Mouse (Mus musculus) left cerebral cortex, adult 2 months (tissue): Measurements from ENCODE around the gene Ppp1cc. TPM values are rescaled to one million over a fixed set of nuclear protein-coding genes. Genes with fewer than 3 reads are reported as not detected.
A peak's percentile ranks its signal among the peaks of the same experiment; 100 is the strongest.
"Not testable (repeated sequence)": the region's sequence is repeated elsewhere in the genome, so short reads cannot be mapped to it uniquely, and the experiment has no call there.

Source experiments
- DNase-seq, 2 experiments: peaks; one replicate each; pipeline ENCODE4 v3.0.0; 2021 to 2022; ENCODE audit warnings: low spot score in 2 of 2, mixed read lengths in 1 of 2; ENCODE audit errors: extremely low spot score in 1 of 2
- H3K27ac ChIP-seq: fragments of 200-600 bp; 2 replicates; pipeline ENCODE4 v1.8.1; 2022
- H3K4me3 ChIP-seq: fragments of 200-600 bp; 2 replicates; pipeline ENCODE4 v1.8.1; 2022
- CTCF ChIP-seq: fragments of 200-600 bp; IDR thresholded peaks from 2 replicates; pipeline ENCODE4 v1.8.1; 2022; ENCODE audit warnings: antibody characterized with exemption, mild to moderate bottlenecking, moderate library complexity
- intact Hi-C: fragments of 180-260 bp; cut with DNase I; formaldehyde crosslinking; loops from one replicate; pipeline ENCODE4 v1.15.1; 2025
- total RNA-seq, 2 experiments: library from RNA; stranded (reverse); gene quantifications; 2 replicates each; pipeline ENCODE4 v1.2.3; 2021

The Ppp1cc gene
- total RNA-seq, 2 experiments from 2014 or later = 176 to 195 TPM

DNA sequence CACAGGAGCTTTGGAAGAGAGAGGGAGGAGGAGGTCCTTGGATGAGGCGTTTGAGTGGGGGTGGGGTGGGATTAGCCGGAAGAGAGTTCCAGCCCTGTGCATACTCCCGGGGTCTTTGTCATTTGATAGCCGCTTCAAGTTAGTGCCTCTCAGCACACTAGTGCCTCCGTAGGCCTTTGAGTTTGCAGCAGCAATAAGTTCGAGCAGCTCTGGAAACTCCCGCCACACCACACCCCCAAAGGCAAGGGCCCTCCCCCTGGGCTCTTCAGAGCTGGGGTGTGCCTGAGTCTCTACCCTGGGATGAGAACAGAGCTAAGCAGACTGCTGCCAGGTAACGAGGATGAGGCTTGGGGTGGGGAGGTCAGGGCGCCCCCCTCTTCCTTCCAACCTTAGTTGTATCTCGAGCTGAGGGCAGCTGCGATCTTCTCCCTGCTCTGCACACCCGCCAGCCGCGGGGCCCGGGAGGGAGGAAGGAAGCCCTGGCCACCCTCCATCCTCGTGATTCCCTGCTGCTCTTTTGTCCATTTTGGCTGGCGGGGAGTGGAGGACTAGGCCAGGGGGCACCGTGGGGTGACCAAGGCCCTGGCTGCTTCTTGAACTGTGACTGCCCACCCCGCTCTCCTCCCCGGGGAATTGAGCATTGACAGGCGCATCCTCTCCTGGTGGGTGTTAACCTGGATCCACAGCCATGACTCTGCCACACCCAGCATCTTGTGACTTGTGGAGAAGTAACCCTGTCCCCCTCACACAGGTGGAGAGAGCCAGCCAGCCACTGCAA lies 51.7 kb downstream of the Ppp1cc start:
- H3K4me3 ChIP-seq = no peak overlapping the region
- intact Hi-C loops = no loop called here
- peak in 1 of 2 experiments; percentile 26 for DNase-seq
- no peak overlapping the region for H3K27ac ChIP-seq
- no peak for TF ChIP-seq CTCF

DNA sequence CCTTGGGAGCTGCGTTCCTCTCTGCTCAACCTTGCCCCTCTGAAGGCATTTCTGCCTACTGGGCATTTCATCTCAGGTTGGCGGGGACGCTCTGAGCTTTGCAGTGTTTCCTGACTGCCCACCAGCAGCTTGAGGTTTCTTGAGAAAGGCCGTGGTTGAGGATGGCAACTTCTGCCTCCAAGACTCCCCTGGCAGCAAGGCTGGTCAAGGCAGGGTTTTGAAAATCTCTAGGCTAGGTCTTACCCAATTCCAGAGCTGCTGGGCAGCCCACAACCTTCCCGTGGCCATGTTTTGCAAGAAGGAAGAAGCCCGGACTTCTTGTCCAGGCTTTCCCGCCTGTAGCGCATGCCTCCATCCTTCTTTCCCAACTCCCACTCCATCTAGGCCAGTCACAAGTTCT lies 52.8 kb downstream of the Ppp1cc start:
- Histone ChIP-seq H3K27ac (no peak overlapping the region), H3K4me3 (no peak overlapping the region)
- no peak for TF ChIP-seq CTCF
- intact Hi-C loops = no loop called here
- DNase-seq = no peak

DNA sequence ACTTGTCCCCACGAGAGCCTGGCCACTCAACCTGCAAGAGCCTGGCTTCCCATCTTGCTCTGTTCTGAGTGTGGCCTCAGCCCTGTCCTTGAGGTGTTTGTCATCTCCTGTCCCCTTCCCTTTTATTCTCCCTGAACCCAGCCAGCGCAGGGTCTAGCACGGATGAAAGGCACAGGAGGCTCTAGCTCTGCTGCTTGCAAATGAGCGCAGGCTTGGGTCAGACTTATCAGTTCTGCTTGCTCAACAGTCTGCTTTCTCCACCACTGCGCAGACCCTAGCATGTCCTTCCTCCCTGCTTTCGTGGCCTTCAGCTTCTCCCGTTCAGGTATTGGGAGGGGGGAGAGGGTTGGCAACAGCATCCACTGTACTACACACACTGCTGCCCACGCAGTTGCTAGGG lies 54.0 kb downstream of the Ppp1cc start:
- intact Hi-C loops = no loop called here
- no peak overlapping the region for H3K27ac ChIP-seq
- DNase-seq = no peak
- TF ChIP-seq CTCF = no peak
- H3K4me3 ChIP-seq = no peak overlapping the region

DNA sequence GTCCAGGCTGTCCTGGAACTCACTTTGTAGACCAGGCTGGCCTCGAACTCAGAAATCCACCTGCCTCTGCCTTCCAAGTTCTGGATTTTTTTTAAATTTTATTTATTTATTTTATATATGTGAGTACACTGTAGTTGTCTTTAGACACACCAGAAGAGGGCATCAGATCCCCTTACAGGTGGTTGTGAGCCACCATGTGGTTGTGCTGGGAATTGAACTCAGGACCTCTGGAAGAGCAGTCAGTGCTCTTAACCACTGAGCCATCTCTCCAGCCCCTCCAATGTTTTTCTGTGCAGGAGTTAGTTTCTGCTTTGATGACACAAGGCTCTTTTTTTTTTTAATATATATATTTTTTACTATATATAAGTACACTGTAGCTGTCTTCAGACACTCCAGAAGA lies 54.7 kb downstream of the Ppp1cc start:
- DNase-seq, intact Hi-C loops, H3K27ac ChIP-seq, H3K4me3 ChIP-seq: not testable (repeated sequence)

DNA sequence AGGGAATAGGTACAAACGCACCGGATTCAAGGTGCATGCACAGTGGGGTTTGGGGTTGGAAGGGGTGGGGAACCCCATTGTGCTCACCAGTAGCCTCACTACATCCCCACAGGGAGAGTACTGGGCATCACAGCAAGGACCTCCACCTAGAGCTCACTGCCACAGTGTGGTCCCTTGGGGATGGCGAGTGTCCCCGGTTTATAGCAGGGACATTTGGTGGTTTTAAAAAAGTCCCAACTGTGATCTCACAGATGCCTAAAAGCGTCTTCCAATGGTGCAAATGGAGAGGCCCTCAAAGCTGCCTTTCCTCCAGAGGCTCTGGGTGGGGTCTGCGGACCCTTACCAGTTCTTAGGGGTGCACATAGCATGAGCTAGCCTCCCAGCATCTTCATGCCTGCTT lies 55.8 kb downstream of the Ppp1cc start:
- intact Hi-C loops = no loop called here
- no peak for DNase-seq
- TF ChIP-seq CTCF = no peak
- Histone ChIP-seq H3K4me3 (no peak overlapping the region), H3K27ac (no peak overlapping the region)

DNA sequence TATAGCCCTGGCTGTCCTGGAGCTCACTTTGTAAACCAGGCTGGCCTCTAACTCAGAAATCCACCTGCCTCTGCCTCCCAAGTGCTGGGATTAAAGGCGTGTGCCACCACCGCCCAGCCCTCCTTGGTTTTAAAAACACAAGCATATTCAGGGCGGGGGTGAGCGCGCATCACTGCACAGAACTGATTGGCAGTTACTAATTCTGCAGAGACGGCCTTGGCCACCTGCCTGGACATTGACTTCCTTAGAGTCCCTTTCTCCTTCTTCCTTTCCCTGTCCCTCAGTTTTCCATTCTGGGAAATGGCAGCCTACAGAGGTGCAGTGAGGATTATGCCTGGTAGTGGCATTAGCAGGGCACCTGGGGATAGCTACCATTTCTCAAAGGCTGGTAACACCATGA lies 59.6 kb downstream of the Ppp1cc start:
- Histone ChIP-seq H3K4me3 (no peak overlapping the region), H3K27ac (no peak overlapping the region)
- intact Hi-C loops = no loop called here
- DNase-seq = no peak
- TF ChIP-seq CTCF = no peak

DNA sequence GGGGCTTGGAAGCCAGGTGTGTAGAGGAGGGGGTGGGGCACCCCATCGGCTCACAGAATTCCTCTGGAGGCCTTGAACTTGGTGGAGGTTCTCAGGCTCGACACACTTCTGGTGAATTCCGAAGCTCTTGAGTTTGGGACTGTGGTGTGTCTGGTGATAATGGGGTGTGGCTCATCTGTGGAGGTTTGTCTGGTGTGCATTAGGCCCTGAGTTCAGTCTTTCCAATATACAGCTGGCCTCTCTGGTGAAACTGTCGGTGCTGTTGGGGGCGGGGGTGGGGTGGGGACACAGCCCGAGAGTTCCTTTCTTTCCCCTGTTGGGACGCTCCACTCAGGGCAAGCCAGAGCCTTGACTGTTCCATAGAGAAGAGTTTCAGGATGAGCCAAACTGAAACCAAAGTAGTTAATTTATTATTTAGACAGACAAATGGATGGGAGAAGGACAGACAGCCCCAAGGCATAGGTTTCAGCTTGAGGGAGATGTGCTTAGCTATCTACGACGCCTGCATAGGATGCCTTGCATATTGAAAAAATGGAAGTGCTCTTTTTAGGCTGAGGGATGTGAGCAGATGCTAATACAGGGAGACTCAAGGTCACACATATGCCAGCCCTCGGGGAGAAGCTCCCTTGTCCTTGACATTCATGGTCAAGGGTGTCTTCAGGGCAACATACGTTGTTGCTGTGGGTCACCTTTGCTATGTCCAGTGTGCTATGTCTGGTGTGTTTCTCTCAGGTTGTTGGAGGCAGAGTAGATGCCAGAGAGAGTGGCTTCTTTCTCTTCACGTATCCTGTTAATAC lies 60.2 kb downstream of the Ppp1cc start:
- intact Hi-C loops = no loop called here
- H3K4me3 ChIP-seq = no peak overlapping the region
- no peak for TF ChIP-seq CTCF
- no peak overlapping the region for H3K27ac ChIP-seq
- DNase-seq = no peak

DNA sequence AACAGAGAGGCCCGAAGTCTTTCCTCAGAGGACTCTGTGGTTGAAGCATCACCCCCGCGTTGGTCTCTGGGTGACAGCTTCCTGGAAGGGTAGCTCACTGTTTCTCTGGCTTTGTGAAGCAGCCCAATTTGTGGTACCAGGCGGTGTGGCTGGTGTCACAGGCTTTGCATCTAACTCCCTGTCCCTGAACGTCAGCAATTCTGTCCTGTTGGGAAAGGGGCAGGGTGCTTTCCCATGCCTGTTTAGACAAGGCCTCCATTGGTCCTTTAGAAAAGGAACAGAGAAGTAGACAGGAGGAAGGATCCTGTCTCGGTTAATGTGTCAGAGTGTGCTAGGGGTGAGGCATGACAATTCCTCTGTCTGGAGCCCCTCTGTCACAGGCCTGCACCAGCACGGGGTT lies 60.9 kb downstream of the Ppp1cc start:
- H3K27ac ChIP-seq = no peak overlapping the region
- TF ChIP-seq CTCF = no peak
- H3K4me3 ChIP-seq = no peak overlapping the region
- DNase-seq = no peak
- intact Hi-C loops = no loop called here

DNA sequence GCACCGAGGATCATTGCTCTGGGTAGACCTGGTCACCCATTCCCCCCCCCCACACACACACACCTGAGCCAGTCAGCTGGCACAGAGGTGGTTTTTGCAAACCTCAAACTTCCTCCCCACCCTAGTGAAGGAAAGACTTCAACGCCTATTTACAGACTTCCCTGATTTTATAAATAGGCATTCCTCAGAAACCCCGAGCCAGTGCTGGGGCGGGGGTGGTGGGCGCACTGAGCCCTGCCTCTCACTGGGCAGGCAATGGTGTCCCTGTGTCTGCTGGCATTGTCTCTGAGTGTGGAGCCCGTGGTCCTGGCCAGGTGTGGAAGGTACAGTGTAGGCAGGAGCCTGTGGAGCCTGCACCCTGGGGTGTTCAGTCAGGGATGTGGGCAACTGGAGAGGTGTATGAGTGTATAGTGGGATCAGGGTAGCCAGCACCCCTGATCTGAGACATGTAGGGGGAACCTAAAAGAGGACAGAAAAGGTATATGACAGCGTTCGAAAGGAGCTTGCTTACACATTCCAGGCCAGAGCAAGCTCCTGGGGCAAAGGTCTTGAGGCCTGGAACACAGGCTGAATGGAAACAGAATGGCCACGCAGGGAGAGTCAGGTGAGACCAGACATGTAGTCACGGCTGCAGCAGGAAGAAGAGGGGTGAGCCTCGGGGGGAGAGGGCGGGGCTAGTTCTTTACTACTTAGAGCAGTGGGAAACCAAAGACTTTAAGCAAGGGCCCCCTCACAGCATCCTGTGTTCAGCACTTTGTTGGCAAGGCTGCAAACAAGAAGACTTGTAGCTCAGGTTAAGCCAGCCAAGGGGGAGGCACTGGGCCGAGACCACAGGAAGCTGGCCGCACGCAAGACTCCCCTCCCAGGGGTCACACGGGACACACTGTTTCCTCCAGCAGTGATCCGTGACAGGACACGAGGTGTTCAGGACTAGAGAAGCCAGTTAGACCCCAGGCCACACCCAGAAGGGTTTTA lies 61.9 kb downstream of the Ppp1cc start:
- no peak for DNase-seq
- intact Hi-C loops = no loop called here
- TF ChIP-seq CTCF = no peak
- Histone ChIP-seq H3K4me3 (no peak overlapping the region), H3K27ac (no peak overlapping the region)

DNA sequence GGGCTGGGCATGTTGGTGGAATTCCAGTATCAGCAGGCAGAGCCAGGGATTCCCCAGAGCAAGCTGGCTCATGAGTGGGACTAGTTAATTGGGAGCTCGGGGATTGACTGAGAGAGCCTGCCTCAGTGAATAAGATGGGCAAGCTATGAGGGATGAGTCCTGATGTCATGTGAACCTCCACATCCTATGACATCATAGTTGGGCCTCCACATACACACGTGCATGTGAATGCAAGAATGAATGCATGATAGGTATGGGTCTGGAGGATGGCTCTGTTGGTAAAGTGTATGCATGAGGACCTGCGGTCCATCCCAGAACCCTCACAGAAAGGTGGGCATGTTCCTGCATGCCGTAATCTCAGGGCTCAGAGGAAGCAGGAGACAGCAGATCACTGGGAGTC lies 63.0 kb downstream of the Ppp1cc start:
- no peak for TF ChIP-seq CTCF
- H3K4me3 ChIP-seq = no peak overlapping the region
- no peak for DNase-seq
- intact Hi-C loops = no loop called here
- no peak overlapping the region for H3K27ac ChIP-seq

DNA sequence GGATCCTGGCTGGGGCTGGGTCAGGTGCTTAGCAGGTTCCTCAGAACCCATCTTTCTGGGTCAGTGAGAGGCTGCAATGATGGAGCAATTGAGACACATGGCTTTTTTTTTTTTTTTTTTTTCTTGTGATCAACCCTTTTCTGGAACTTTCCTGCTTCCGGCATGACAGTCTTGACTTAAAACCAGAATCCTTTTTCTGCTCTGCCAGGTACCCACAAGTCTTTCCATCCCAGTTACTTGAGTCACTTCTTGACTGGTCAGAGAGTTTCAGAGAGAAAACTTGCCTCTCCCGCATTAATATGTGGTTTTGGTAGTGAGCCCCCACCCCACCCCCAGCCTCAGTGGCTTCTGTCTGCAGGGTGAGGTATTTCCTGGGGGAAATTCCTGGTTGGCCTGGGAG lies 66.2 kb downstream of the Ppp1cc start:
- DNase-seq = no peak
- Histone ChIP-seq H3K4me3 (no peak overlapping the region), H3K27ac (no peak overlapping the region)
- TF ChIP-seq CTCF = no peak
- intact Hi-C loops = no loop called here

Other genes starting within 250 kb of the Ppp1cc start
- gene Cux2, start 108.2 kb upstream of the Ppp1cc start, total RNA-seq = 100 to 1,000 TPM; 194 to 215 TPM
- 1 to 10 TPM in 1 of 2 experiments, under 1 TPM in 1; 0.86 to 1.4 TPM for gene Myl2, start 57.3 kb upstream of the Ppp1cc start, total RNA-seq
- gene Ccdc63, start 17.5 kb upstream of the Ppp1cc start, total RNA-seq = 1 to 10 TPM in 1 of 2 experiments, under 1 TPM in 1; 0.66 to 1.1 TPM
- gene Hvcn1, start 48.5 kb downstream of the Ppp1cc start, total RNA-seq = 1 to 10 TPM; 2.1 to 2.2 TPM
- 10 to 100 TPM; 13.5 to 13.7 TPM for gene Tctn1, start 106.2 kb downstream of the Ppp1cc start, total RNA-seq
- gene Pptc7, start 126.1 kb downstream of the Ppp1cc start, total RNA-seq = 10 to 100 TPM; 41.2 to 42.5 TPM
- gene Rad9b, start 196.0 kb downstream of the Ppp1cc start, total RNA-seq = 1 to 10 TPM; 3.1 to 4.0 TPM
- gene Vps29, start 196.1 kb downstream of the Ppp1cc start, total RNA-seq = 100 to 1,000 TPM; 180 to 190 TPM
- gene Gpn3, start 213.6 kb downstream of the Ppp1cc start, total RNA-seq = 10 to 100 TPM; 24.9 to 27.5 TPM
- gene Fam216a, start 214.1 kb downstream of the Ppp1cc start, total RNA-seq = 10 to 100 TPM; 68.0 to 73.4 TPM
- 100 to 1,000 TPM; 200 to 216 TPM for gene Arpc3, start 233.6 kb downstream of the Ppp1cc start, total RNA-seq